Mouse (Mus musculus) testis, adult 2 months (tissue): ENCODE measurements around the gene Bsg. TPM values are rescaled to one million over a fixed set of nuclear protein-coding genes. Genes with fewer than 3 reads are reported as not detected.
"Not testable (repeated sequence)": the region's sequence is repeated elsewhere in the genome, so short reads cannot be mapped to it uniquely, and the experiment has no call there.

ENCODE experiments used
- H3K27ac ChIP-seq: fragments of 200-500 bp; 2 replicates; pipeline ENCODE4 v1.5.1; 2012; ENCODE audit warnings: low read depth, low read length; ENCODE audit not compliant: control insufficient read depth, insufficient read depth
- H3K27me3 ChIP-seq: fragments of 200-500 bp; 2 replicates; pipeline ENCODE4 v1.6.1; 2012; ENCODE audit warnings: mild to moderate bottlenecking, low read length, moderate library complexity; ENCODE audit not compliant: control insufficient read depth, insufficient read depth
- H3K36me3 ChIP-seq: fragments of 200-500 bp; 2 replicates; pipeline ENCODE4 v1.6.1; 2012; ENCODE audit warnings: mild to moderate bottlenecking, low read length; ENCODE audit not compliant: control insufficient read depth, insufficient read depth
- H3K4me1 ChIP-seq: fragments of 200-500 bp; 2 replicates; pipeline ENCODE4 v1.6.1; 2012; ENCODE audit warnings: low read length; ENCODE audit not compliant: control insufficient read depth, insufficient read depth
- H3K4me3 ChIP-seq: fragments of 200-500 bp; 2 replicates; pipeline ENCODE4 v1.5.1; 2012; ENCODE audit warnings: low read depth, mild to moderate bottlenecking, low read length, moderate library complexity, mixed read lengths; ENCODE audit not compliant: control insufficient read depth
- CTCF ChIP-seq: fragments of 200-500 bp; IDR thresholded peaks from 2 replicates; pipeline ENCODE4 v1.5.1; 2012; ENCODE audit warnings: low read depth, mild to moderate bottlenecking, inconsistent platforms, low read length, moderate library complexity; ENCODE audit not compliant: control insufficient read depth, insufficient read depth, insufficient replicate concordance
- POLR2A ChIP-seq: fragments of 200-500 bp; IDR thresholded peaks from 2 replicates; pipeline ENCODE4 v1.6.1; 2012; ENCODE audit warnings: low read depth, mild to moderate bottlenecking, inconsistent platforms, low read length, moderate library complexity; ENCODE audit not compliant: control insufficient read depth
- polyA plus RNA-seq: library from polyadenylated mRNA; depleted of rRNA; stranded (reverse); fragments of >200 nt; gene quantifications from 2 replicates; pipeline ENCODE4 v1.2.3, GENCODE M21; 2012; rRNA removed

The Bsg gene
- polyA plus RNA-seq, 1 experiment = 920 TPM

- no peak overlapping the region for H3K27ac ChIP-seq
- no peak overlapping the region for H3K4me3 ChIP-seq
- peaks cover 4% of the 10 kb centered on the region for H3K4me1 ChIP-seq
- H3K36me3 ChIP-seq = no peaks in the 10 kb centered on the region
- no peaks in the 10 kb centered on the region for H3K27me3 ChIP-seq
- TF ChIP-seq CTCF = no peak
- no peak for TF ChIP-seq POLR2A
Measured at GRCm38 (mm10) chr10:79748496-79748895, 44.2 kb downstream of the Bsg start.

- Histone ChIP-seq H3K4me1 (peaks cover 10% of the 10 kb centered on the region), H3K36me3 (no peaks in the 10 kb centered on the region; the same call in 1 of the 2 replicates), H3K27me3 (no peaks in the 10 kb centered on the region), H3K4me3 (peak within 1 kb of the TSS; percentile 75), H3K27ac (no peak within 1 kb of the TSS)
- TF ChIP-seq POLR2A (no peak), CTCF (no peak)
Measured at GRCm38 (mm10) chr10:79754856-79755516, 50.7 kb downstream of the Bsg start, which contains the start of gene Fgf22. Gene Fgf22, plus strand, starts transcription at chr10:79755076.

- no peak overlapping the region for H3K27ac ChIP-seq
- no peaks in the 10 kb centered on the region for H3K27me3 ChIP-seq
- H3K4me3 ChIP-seq = no peak overlapping the region
- H3K36me3 ChIP-seq = no peaks in the 10 kb centered on the region; the same call in 1 of the 2 replicates
- TF ChIP-seq POLR2A (no peak), CTCF (no peak)
- H3K4me1 ChIP-seq = peaks cover 10% of the 10 kb centered on the region
Measured at GRCm38 (mm10) chr10:79755854-79756253, 51.6 kb downstream of the Bsg start.

GRCm38 (mm10) chr10:79756660-79757059 lies 52.4 kb downstream of the Bsg start:
- H3K4me3 ChIP-seq = no peak overlapping the region

GRCm38 (mm10) chr10:79759675-79760074 lies 55.4 kb downstream of the Bsg start:
- not testable (repeated sequence) for H3K27ac ChIP-seq, H3K36me3 ChIP-seq, H3K27me3 ChIP-seq, H3K4me3 ChIP-seq
- peaks cover 15% of the 10 kb centered on the region for H3K4me1 ChIP-seq

More at GRCm38 (mm10) chr10:79756660-79757059, 52.4 kb downstream of the Bsg start:
- TF ChIP-seq POLR2A (no peak), CTCF (no peak)
- no peaks in the 10 kb centered on the region; the same call in 1 of the 2 replicates for H3K36me3 ChIP-seq
- H3K27me3 ChIP-seq = no peaks in the 10 kb centered on the region
- H3K27ac ChIP-seq = no peak overlapping the region
- H3K4me1 ChIP-seq = peaks cover 10% of the 10 kb centered on the region

- no peaks in the 10 kb centered on the region; the same call in none of the 2 replicates for H3K36me3 ChIP-seq
- peaks cover 10% of the 10 kb centered on the region for H3K4me1 ChIP-seq
- TF ChIP-seq POLR2A (no peak), CTCF (no peak)
- H3K27ac ChIP-seq = no peak overlapping the region
- no peaks in the 10 kb centered on the region for H3K27me3 ChIP-seq
- no peak overlapping the region for H3K4me3 ChIP-seq
Measured at GRCm38 (mm10) chr10:79760603-79761143, 56.4 kb downstream of the Bsg start.

Other genes starting within 250 kb of the Bsg start
- not detected in 2 replicates for gene Vmn2r83, start 235.8 kb upstream of the Bsg start, polyA plus RNA-seq
- 4.1 and 5.1 TPM in 2 replicates for gene Plpp2, start 170.7 kb upstream of the Bsg start, polyA plus RNA-seq
- gene Mier2, start 149.3 kb upstream of the Bsg start, polyA plus RNA-seq = 25.1 and 28.0 TPM in 2 replicates
- gene Theg, start 117.2 kb upstream of the Bsg start, polyA plus RNA-seq = 407 and 425 TPM in 2 replicates
- gene C2cd4c, start 90.5 kb upstream of the Bsg start, polyA plus RNA-seq = 0.91 and 1.5 TPM in 2 replicates
- gene Shc2, start 66.6 kb upstream of the Bsg start, polyA plus RNA-seq = 4.5 and 5.8 TPM in 2 replicates
- gene Odf3l2, start 58.8 kb upstream of the Bsg start, polyA plus RNA-seq = not detected in 2 replicates
- gene Madcam1, start 39.9 kb upstream of the Bsg start, polyA plus RNA-seq = not detected in 2 replicates
- gene Tpgs1, start 35.1 kb upstream of the Bsg start, polyA plus RNA-seq = 33.9 and 36.7 TPM in 2 replicates
- gene Cdc34, start 22.3 kb upstream of the Bsg start, polyA plus RNA-seq = 855 and 952 TPM in 2 replicates
- 0.33 and 0.52 TPM in 2 replicates for gene Gzmm, start 15.5 kb upstream of the Bsg start, polyA plus RNA-seq
- 0.69 and 0.88 TPM in 2 replicates for gene Hcn2, start 12.1 kb downstream of the Bsg start, polyA plus RNA-seq
- gene Polrmt, start 42.1 kb downstream of the Bsg start, polyA plus RNA-seq = 30.6 and 32.5 TPM in 2 replicates
- gene Fgf22, start 50.6 kb downstream of the Bsg start, polyA plus RNA-seq = 0.28 and 0.53 TPM in 2 replicates
- 989 and 1,153 TPM in 2 replicates for gene Rnf126, start 62.5 kb downstream of the Bsg start, polyA plus RNA-seq
- gene Fstl3, start 72.8 kb downstream of the Bsg start, polyA plus RNA-seq = 13.8 and 16.1 TPM in 2 replicates
- gene Prss57, start 86.5 kb downstream of the Bsg start, polyA plus RNA-seq = 0.11 TPM in 1 of 2 replicates, not detected in the other
- gene Palm, start 89.1 kb downstream of the Bsg start, polyA plus RNA-seq = 8.1 and 9.1 TPM in 2 replicates
- 0.27 and 0.36 TPM in 2 replicates for gene Misp, start 116.5 kb downstream of the Bsg start, polyA plus RNA-seq
- 125 and 126 TPM in 2 replicates for gene Ptbp1, start 149.9 kb downstream of the Bsg start, polyA plus RNA-seq
- 0.72 and 0.90 TPM in 2 replicates for gene Prtn3, start 170.0 kb downstream of the Bsg start, polyA plus RNA-seq
- 1.6 and 2.7 TPM in 2 replicates for gene Plppr3, start 170.1 kb downstream of the Bsg start, polyA plus RNA-seq
- gene Elane, start 181.8 kb downstream of the Bsg start, polyA plus RNA-seq = 0.11 and 0.22 TPM in 2 replicates
- 18.0 and 33.8 TPM in 2 replicates for gene Cfd, start 186.4 kb downstream of the Bsg start, polyA plus RNA-seq
- 163 and 181 TPM in 2 replicates for gene Med16, start 204.4 kb downstream of the Bsg start, polyA plus RNA-seq
- not detected in 2 replicates for gene Gm26602, start 206.4 kb downstream of the Bsg start, polyA plus RNA-seq
- 0.75 and 0.99 TPM in 2 replicates for gene Kiss1r, start 212.5 kb downstream of the Bsg start, polyA plus RNA-seq
- 15.0 and 15.2 TPM in 2 replicates for gene R3hdm4, start 216.7 kb downstream of the Bsg start, polyA plus RNA-seq
- 59.5 and 65.0 TPM in 2 replicates for gene Arid3a, start 222.6 kb downstream of the Bsg start, polyA plus RNA-seq